Mouse (Mus musculus) hematopoietic multipotent progenitor cell, adult 10-12 weeks (in vitro differentiated cells): ENCODE measurements around the gene Rbbp9. TPM values are rescaled to one million over a fixed set of nuclear protein-coding genes. Genes with fewer than 3 reads are reported as not detected.

Source experiments
- polyA plus RNA-seq: library from polyadenylated mRNA; stranded (reverse); fragments of >175 nt; gene quantifications from 2 replicates; pipeline ENCODE4 v1.2.3, GENCODE M21; 2012; ENCODE audit warnings: low replicate concordance

The Rbbp9 gene
- polyA plus RNA-seq = 0.99 and 1.4 TPM in 2 replicates

GRCm38 (mm10) chr2:144550529-144550928, at the start of gene Rbbp9:
Gene Rbbp9 (minus strand): TSS chr2:144550869.

GRCm38 (mm10) chr2:144599831-144600687, 49.4 kb upstream of the Rbbp9 start, which contains the start of gene Dtd1:
Gene Dtd1 (plus strand): TSS chr2:144599897.

GRCm38 (mm10) chr2:144593951-144594651, 43.4 kb upstream of the Rbbp9 start, which contains the start of gene Smim26:
Gene Smim26 (plus strand): TSS chr2:144594054.

GRCm38 (mm10) chr2:144555820-144556552, 5.3 kb upstream of the Rbbp9 start, which contains the start of gene Sec23b:
Gene Sec23b (plus strand): TSS chr2:144556229.

GRCm38 (mm10) chr2:144526981-144527820, 23.5 kb downstream of the Rbbp9 start, which contains the start of the genes Dzank1 and Polr3f:
Gene Dzank1 (minus strand): TSS chr2:144527414.
Gene Polr3f (plus strand): TSS chr2:144527718.

Other genes starting within 250 kb of the Rbbp9 start
- not detected in 2 replicates for gene Ovol2, start 218.7 kb downstream of the Rbbp9 start, polyA plus RNA-seq
- gene Kat14, start 181.9 kb downstream of the Rbbp9 start, polyA plus RNA-seq = 9.0 and 21.9 TPM in 2 replicates
- 0.27 and 14.0 TPM in 2 replicates for gene Pet117, start 181.9 kb downstream of the Rbbp9 start, polyA plus RNA-seq
- gene Dzank1, start 23.5 kb downstream of the Rbbp9 start, polyA plus RNA-seq = 0.03 and 0.12 TPM in 2 replicates
- 5.7 and 16.7 TPM in 2 replicates for gene Polr3f, start 23.2 kb downstream of the Rbbp9 start, polyA plus RNA-seq
- 4.4 and 8.7 TPM in 2 replicates for gene Sec23b, start 5.4 kb upstream of the Rbbp9 start, polyA plus RNA-seq
- 1.4 and 2.2 TPM in 2 replicates for gene Smim26, start 43.2 kb upstream of the Rbbp9 start, polyA plus RNA-seq
- 2.0 and 13.0 TPM in 2 replicates for gene Dtd1, start 49.0 kb upstream of the Rbbp9 start, polyA plus RNA-seq